Comparison of ENCODE assay signal across 18 mouse cellular contexts in the genomic region with DNA sequence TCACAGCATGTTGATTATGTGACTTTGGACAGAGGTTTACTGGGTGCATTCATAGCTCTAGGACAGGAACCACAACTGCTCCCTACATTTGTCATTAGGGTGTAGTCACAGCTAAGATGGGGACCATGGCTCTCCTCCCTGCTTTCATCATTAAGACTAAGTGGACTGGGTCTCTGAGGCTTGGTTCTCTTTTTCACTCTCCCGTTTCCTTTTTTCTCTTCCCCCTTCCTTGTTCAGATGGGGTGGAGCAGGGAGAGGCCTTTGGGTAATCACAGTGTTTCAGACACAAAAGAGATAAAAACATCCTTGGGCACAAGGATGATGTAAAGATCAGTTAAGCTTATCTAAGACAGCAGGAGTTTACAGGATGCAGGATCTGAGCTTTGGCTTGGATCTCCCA.
"Had no signal": no experiment of that assay in that cellular context is flagged by ENCODE, and none has a peak within 500 bp of the region (broad histone marks: within the 10 kb centered on the region; RNA-seq: fewer than 3 reads in every experiment).

No protein-coding gene starts in this region.

- DNase-seq: lung, adult 18-20 months; lung, embryonic 14.5 days; lung, postnatal 10 days; lung, postnatal 4 days; midbrain, embryonic 14.5 days; retina, postnatal 1 day; right cerebral cortex, adult 18-20 months; thymus, adult 18-20 months; thymus, postnatal 14 days; thymus, postnatal 36 days had no signal

- H3K4me3 ChIP-seq: liver, embryonic 12.5 days; midbrain, embryonic 10.5 days; midbrain, embryonic 12.5 days; myocyte; neural tube, embryonic 13.5 days; neural tube, embryonic 15.5 days had no signal

- H3K27me3 ChIP-seq: liver, embryonic 12.5 days; neural tube, embryonic 13.5 days; neural tube, embryonic 15.5 days had no signal

- ATAC-seq: liver, embryonic 12.5 days; midbrain, embryonic 16.5 days had no signal

- H3K36me3 ChIP-seq: liver, embryonic 12.5 days; midbrain, embryonic 10.5 days; midbrain, embryonic 12.5 days; neural tube, embryonic 13.5 days; neural tube, embryonic 15.5 days had no signal

- H3K4me1 ChIP-seq: liver, embryonic 12.5 days; neural tube, embryonic 15.5 days had no signal

- H3K9me3 ChIP-seq: liver, embryonic 12.5 days; midbrain, embryonic 10.5 days; midbrain, embryonic 12.5 days; neural tube, embryonic 13.5 days; neural tube, embryonic 15.5 days had no signal

- H3K27ac ChIP-seq: liver, embryonic 12.5 days; liver, embryonic 14.5 days; midbrain, embryonic 10.5 days; midbrain, embryonic 12.5 days; neural tube, embryonic 13.5 days; neural tube, embryonic 15.5 days had no signal
